9 mouse cellular contexts compared by ENCODE assay signal in genomic region chr9:57522861-57523246, GRCm38 (mm10). TPM values are rescaled to one million over a fixed set of nuclear protein-coding genes. Genes with fewer than 3 reads are reported as not detected.
DNase-seq lines count a peak whose midpoint lies in the region; ATAC-seq and TF ChIP-seq lines count a peak whose summit lies in the region.
"Had no signal": no experiment of that assay in that cellular context is flagged by ENCODE, and none has a peak within 500 bp of the region (broad histone marks: within the 10 kb centered on the region; RNA-seq: fewer than 3 reads in every experiment).

No protein-coding gene starts in this region.

- 0 out of 2 replicates have a peak, but pooled peaks cover 10% of the 10 kb centered on the region for H3K36me3 ChIP-seq in heart, embryonic 14.5 days (ENCODE audit: control insufficient read depth, insufficient read depth, low read length)
- H3K36me3 ChIP-seq in MEL (ENCODE audit: control insufficient read depth in 1 of 2, insufficient read depth in 2 of 2, low read length in 2 of 2): peaks cover 0 to 38% of the 10 kb centered on the region in 2 experiments; a peak in 3 of 4 replicates
- H3K36me3 ChIP-seq in hindbrain, embryonic 15.5 days: no peaks in the 10 kb centered on the region
- H3K36me3 ChIP-seq in midbrain, embryonic 14.5 days (ENCODE audit: control insufficient read depth, insufficient read depth, low read length): no peaks in the 10 kb centered on the region

- H3K27ac ChIP-seq in heart, embryonic 14.5 days (replicated peaks in 1 of 2; ENCODE audit: control insufficient read depth in 1 of 2, insufficient read depth in 1 of 2, low read depth in 2 of 2, low read length in 2 of 2): no peak overlapping the region
- H3K27ac ChIP-seq in MEL (ENCODE audit: control insufficient read depth, low read depth, low read length): no peak overlapping the region
- no peak overlapping the region for H3K27ac ChIP-seq in hindbrain, embryonic 15.5 days (replicated peaks)
- no peak overlapping the region for H3K27ac ChIP-seq in midbrain, embryonic 14.5 days (replicated peaks; ENCODE audit: low read depth, low read length)

- WGBS in heart, embryonic 14.5 days: 54% methylated on average over 4 of the region's 4 CpGs
- WGBS in hindbrain, embryonic 15.5 days: 83% methylated on average over 4 of the region's 4 CpGs
- 89% methylated on average over 4 of the region's 4 CpGs for WGBS in midbrain, embryonic 14.5 days

- no peak for ATAC-seq in heart, embryonic 14.5 days (ENCODE audit: insufficient number of reproducible peaks, insufficient read depth, low FRiP score, low read depth)
- no peak for ATAC-seq in hindbrain, embryonic 15.5 days (ENCODE audit: low FRiP score, low read depth)
- ATAC-seq in midbrain, embryonic 14.5 days (ENCODE audit: low FRiP score, low TSS enrichment): no peak

- peak overlapping the region; percentile 99 for H3K9ac ChIP-seq in heart, embryonic 14.5 days (ENCODE audit: low read length)
- H3K9ac ChIP-seq in MEL (ENCODE audit: control insufficient read depth, low read depth, low read length, poor library complexity, severe bottlenecking): peak overlapping the region; percentile 86
- peak overlapping the region; percentile 92; the same call in 1 of the 2 replicates for H3K9ac ChIP-seq in hindbrain, embryonic 15.5 days
- H3K9ac ChIP-seq in midbrain, embryonic 14.5 days (replicated peaks; ENCODE audit: low read length): no peak overlapping the region; the same call in 1 of the 2 replicates

- H3K4me2 ChIP-seq in heart, embryonic 14.5 days (ENCODE audit: low read length): peak overlapping the region; percentile 78
- peak overlapping the region; percentile 65 for H3K4me2 ChIP-seq in hindbrain, embryonic 15.5 days
- peak overlapping the region; percentile 73 for H3K4me2 ChIP-seq in midbrain, embryonic 14.5 days (ENCODE audit: low read length)

- TF ChIP-seq RAD21 in MEL (IDR thresholded peaks at IDR 0.05; ENCODE audit: low read depth, low read length): no peak

- TF ChIP-seq POLR2A in MEL (IDR thresholded peaks at IDR 0.05; ENCODE audit: control insufficient read depth in 1 of 2, insufficient read depth in 1 of 2, low read depth in 1 of 2, low read length in 2 of 2, poor library complexity in 1 of 2): no peak

- no peak for TF ChIP-seq CTCF in MEL (IDR thresholded peaks at IDR 0.05 in 2 of 3, conservative IDR thresholded peaks at IDR 0.05 in 1 of 3; ENCODE audit: control insufficient read depth in 1 of 3, insufficient read depth in 1 of 3, low read depth in 2 of 3, low read length in 3 of 3, poor library complexity in 1 of 3, severe bottlenecking in 1 of 3)

- no peak for TF ChIP-seq EP300 in MEL (IDR thresholded peaks at IDR 0.05; ENCODE audit: low read depth in 1 of 2, low read length in 2 of 2)

- no peaks in the 10 kb centered on the region for H3K9me3 ChIP-seq in heart, embryonic 14.5 days (ENCODE audit: control insufficient read depth, low read length)
- H3K9me3 ChIP-seq in MEL (replicated peaks; ENCODE audit: insufficient read depth, low read length): no peaks in the 10 kb centered on the region
- no peaks in the 10 kb centered on the region for H3K9me3 ChIP-seq in hindbrain, embryonic 15.5 days
- H3K9me3 ChIP-seq in midbrain, embryonic 14.5 days (ENCODE audit: control insufficient read depth, low read length): no peaks in the 10 kb centered on the region

- H3K4me1 ChIP-seq in heart, embryonic 14.5 days (ENCODE audit: control insufficient read depth in 2 of 2, insufficient read depth in 2 of 2, low read length in 2 of 2): peaks cover 3 to 27% of the 10 kb centered on the region in 2 experiments
- H3K4me1 ChIP-seq in MEL (ENCODE audit: control insufficient read depth in 1 of 2, insufficient read depth in 2 of 2, low read length in 2 of 2): peaks cover 9 to 12% of the 10 kb centered on the region in 2 experiments
- H3K4me1 ChIP-seq in hindbrain, embryonic 15.5 days (replicated peaks): peaks cover 38% of the 10 kb centered on the region
- H3K4me1 ChIP-seq in midbrain, embryonic 14.5 days (ENCODE audit: control insufficient read depth, insufficient read depth, low read length): peaks cover 18% of the 10 kb centered on the region

- H3K79me2 ChIP-seq in MEL (ENCODE audit: control insufficient read depth, insufficient read depth, low read length, poor library complexity): peaks cover 61% of the 10 kb centered on the region

- H3K27me3 ChIP-seq in heart, embryonic 14.5 days (ENCODE audit: control insufficient read depth, insufficient read depth, low read length): no peaks in the 10 kb centered on the region
- no peaks in the 10 kb centered on the region for H3K27me3 ChIP-seq in MEL (ENCODE audit: control insufficient read depth in 1 of 2, insufficient read depth in 2 of 2, low read length in 2 of 2)
- no peaks in the 10 kb centered on the region for H3K27me3 ChIP-seq in hindbrain, embryonic 15.5 days
- no peaks in the 10 kb centered on the region for H3K27me3 ChIP-seq in midbrain, embryonic 14.5 days (ENCODE audit: control insufficient read depth, insufficient read depth, low read length)

- peak overlapping the region; percentile 91 to 98; a peak in 3 of 4 replicates for H3K4me3 ChIP-seq in heart, embryonic 14.5 days (ENCODE audit: control insufficient read depth in 1 of 2, insufficient read depth in 1 of 2, low read depth in 1 of 2, low read length in 2 of 2)
- peak overlapping the region; percentile 79 to 98 for H3K4me3 ChIP-seq in MEL (ENCODE audit: control insufficient read depth in 1 of 2, insufficient read depth in 1 of 2, low read depth in 2 of 2, low read length in 2 of 2)
- peak overlapping the region; percentile 77 for H3K4me3 ChIP-seq in hindbrain, embryonic 15.5 days
- H3K4me3 ChIP-seq in midbrain, embryonic 14.5 days (replicated peaks; ENCODE audit: low read depth, low read length): peak overlapping the region; percentile 91

- DNase-seq in heart, adult 18-20 months: no peak
- peak; percentile 55 for DNase-seq in MEL (ENCODE audit: low read depth, low spot score)
- no peak for DNase-seq in midbrain, embryonic 14.5 days
- DNase-seq in adrenal gland, postnatal 10 days: no peak
- DNase-seq in layer of hippocampus, postnatal 25 days (ENCODE audit: extremely low spot score in 1 of 2, low spot score in 1 of 2): no peak
- no peak for DNase-seq in c-Kit-positive CD71-positive TER-119-positive erythroid progenitor cells, embryonic 14.5 days (ENCODE audit: low spot score)
- DNase-seq: lung, postnatal 4 days had no signal

RNA-seq across cellular contexts. Expression of gene Cox5a, which starts 1.8 kb away (rescaled TPM):
- 1,689 and 1,756 TPM in 2 replicates for polyA plus RNA-seq in heart, embryonic 14.5 days (2014; fragmentation: Nextera tagmentation; extraction: Ambion mirVana)
- 1,000 to 10,000 TPM; 2,577 to 2,715 TPM for total RNA-seq in heart, adult 18-20 months (2021)
- total RNA-seq in MEL (2012; rRNA removed): 364 and 367 TPM in 2 replicates
- 100 to 1,000 TPM in 1 of 2 experiments, not detected in 1; 400 TPM for polyA plus RNA-seq in MEL (2012; ENCODE audit: insufficient read depth in 1 of 2, insufficient read length in 2 of 2, low read depth in 1 of 2, low replicate concordance in 2 of 2, missing spikeins in 1 of 2)
- polyA plus RNA-seq in hindbrain, embryonic 15.5 days (2015; fragmentation: Nextera tagmentation; extraction: Ambion mirVana): 894 and 915 TPM in 2 replicates
- polyA plus RNA-seq in midbrain, embryonic 14.5 days (2014; fragmentation: Nextera tagmentation; extraction: Ambion mirVana): 832 and 924 TPM in 2 replicates
- 1,000 to 10,000 TPM; 1,277 to 1,442 TPM for total RNA-seq in adrenal gland, postnatal 10 days (2021)
- 100 to 1,000 TPM; 389 to 459 TPM for total RNA-seq in layer of hippocampus, postnatal 25 days (2021)

RNA-seq across cellular contexts. Expression of gene Fam219b, which starts 14.5 kb away (rescaled TPM):
- polyA plus RNA-seq in heart, embryonic 14.5 days (2014; fragmentation: Nextera tagmentation; extraction: Ambion mirVana): 11.1 and 13.3 TPM in 2 replicates
- 1 to 10 TPM; 8.1 to 9.2 TPM for total RNA-seq in heart, adult 18-20 months (2021)
- 12.7 and 16.4 TPM in 2 replicates for total RNA-seq in MEL (2012; rRNA removed)
- polyA plus RNA-seq in MEL (2012; ENCODE audit: insufficient read depth in 1 of 2, insufficient read length in 2 of 2, low read depth in 1 of 2, low replicate concordance in 2 of 2, missing spikeins in 1 of 2): 10 to 100 TPM in 1 of 2 experiments, not detected in 1; 12.8 TPM
- 25.0 TPM in 2 replicates for polyA plus RNA-seq in hindbrain, embryonic 15.5 days (2015; fragmentation: Nextera tagmentation; extraction: Ambion mirVana)
- 23.8 and 24.1 TPM in 2 replicates for polyA plus RNA-seq in midbrain, embryonic 14.5 days (2014; fragmentation: Nextera tagmentation; extraction: Ambion mirVana)
- 10 to 100 TPM; 19.6 to 23.4 TPM for total RNA-seq in adrenal gland, postnatal 10 days (2021)
- total RNA-seq in layer of hippocampus, postnatal 25 days (2021): 10 to 100 TPM; 21.5 to 22.5 TPM

RNA-seq across cellular contexts. Expression of gene Rpp25, which starts 19.0 kb away (rescaled TPM):
- polyA plus RNA-seq in heart, embryonic 14.5 days (2014; fragmentation: Nextera tagmentation; extraction: Ambion mirVana): 13.1 and 15.2 TPM in 2 replicates
- total RNA-seq in heart, adult 18-20 months (2021): 1 to 10 TPM in 1 of 2 experiments, under 1 TPM in 1; 0.92 to 2.0 TPM
- 0.12 TPM in 1 of 2 replicates, not detected in the other for total RNA-seq in MEL (2012; rRNA removed)
- under 1 TPM in 1 of 2 experiments, not detected in 1; 0.68 TPM for polyA plus RNA-seq in MEL (2012; ENCODE audit: insufficient read depth in 1 of 2, insufficient read length in 2 of 2, low read depth in 1 of 2, low replicate concordance in 2 of 2, missing spikeins in 1 of 2)
- polyA plus RNA-seq in hindbrain, embryonic 15.5 days (2015; fragmentation: Nextera tagmentation; extraction: Ambion mirVana): 17.7 and 18.0 TPM in 2 replicates
- polyA plus RNA-seq in midbrain, embryonic 14.5 days (2014; fragmentation: Nextera tagmentation; extraction: Ambion mirVana): 28.1 and 30.7 TPM in 2 replicates
- 1 to 10 TPM; 1.8 to 3.6 TPM for total RNA-seq in adrenal gland, postnatal 10 days (2021)
- 10 to 100 TPM; 10.9 to 13.2 TPM for total RNA-seq in layer of hippocampus, postnatal 25 days (2021)

RNA-seq across cellular contexts. Expression of gene Mpi, which starts 29.7 kb away (rescaled TPM):
- polyA plus RNA-seq in heart, embryonic 14.5 days (2014; fragmentation: Nextera tagmentation; extraction: Ambion mirVana): 69.2 and 74.3 TPM in 2 replicates
- total RNA-seq in heart, adult 18-20 months (2021): 100 to 1,000 TPM; 118 to 140 TPM
- total RNA-seq in MEL (2012; rRNA removed): 24.3 and 25.9 TPM in 2 replicates
- 10 to 100 TPM in 1 of 2 experiments, not detected in 1; 37.7 TPM for polyA plus RNA-seq in MEL (2012; ENCODE audit: insufficient read depth in 1 of 2, insufficient read length in 2 of 2, low read depth in 1 of 2, low replicate concordance in 2 of 2, missing spikeins in 1 of 2)
- polyA plus RNA-seq in hindbrain, embryonic 15.5 days (2015; fragmentation: Nextera tagmentation; extraction: Ambion mirVana): 74.7 and 75.9 TPM in 2 replicates
- polyA plus RNA-seq in midbrain, embryonic 14.5 days (2014; fragmentation: Nextera tagmentation; extraction: Ambion mirVana): 53.5 and 56.5 TPM in 2 replicates
- 10 to 100 TPM; 31.1 to 47.1 TPM for total RNA-seq in adrenal gland, postnatal 10 days (2021)
- total RNA-seq in layer of hippocampus, postnatal 25 days (2021): 10 to 100 TPM; 69.5 to 76.0 TPM

RNA-seq across cellular contexts. Expression of gene Scamp2, which starts 37.9 kb away (rescaled TPM):
- 56.5 and 58.7 TPM in 2 replicates for polyA plus RNA-seq in heart, embryonic 14.5 days (2014; fragmentation: Nextera tagmentation; extraction: Ambion mirVana)
- total RNA-seq in heart, adult 18-20 months (2021): 10 to 100 TPM; 24.2 to 28.5 TPM
- 32.4 and 35.4 TPM in 2 replicates for total RNA-seq in MEL (2012; rRNA removed)
- polyA plus RNA-seq in MEL (2012; ENCODE audit: insufficient read depth in 1 of 2, insufficient read length in 2 of 2, low read depth in 1 of 2, low replicate concordance in 2 of 2, missing spikeins in 1 of 2): 10 to 100 TPM in 1 of 2 experiments, not detected in 1; 51.4 TPM
- 48.6 and 48.9 TPM in 2 replicates for polyA plus RNA-seq in hindbrain, embryonic 15.5 days (2015; fragmentation: Nextera tagmentation; extraction: Ambion mirVana)
- polyA plus RNA-seq in midbrain, embryonic 14.5 days (2014; fragmentation: Nextera tagmentation; extraction: Ambion mirVana): 48.2 TPM in 2 replicates
- 10 to 100 TPM; 42.9 to 48.5 TPM for total RNA-seq in adrenal gland, postnatal 10 days (2021)
- 10 to 100 TPM; 26.2 TPM for total RNA-seq in layer of hippocampus, postnatal 25 days (2021)
